Mouse (Mus musculus): ENCODE measurements around the gene Mok. TPM values are rescaled to one million over a fixed set of nuclear protein-coding genes. Genes with fewer than 3 reads are reported as not detected.

The Mok gene
- polyA plus RNA-seq, 1 experiment, result 2.3 TPM

DNA sequence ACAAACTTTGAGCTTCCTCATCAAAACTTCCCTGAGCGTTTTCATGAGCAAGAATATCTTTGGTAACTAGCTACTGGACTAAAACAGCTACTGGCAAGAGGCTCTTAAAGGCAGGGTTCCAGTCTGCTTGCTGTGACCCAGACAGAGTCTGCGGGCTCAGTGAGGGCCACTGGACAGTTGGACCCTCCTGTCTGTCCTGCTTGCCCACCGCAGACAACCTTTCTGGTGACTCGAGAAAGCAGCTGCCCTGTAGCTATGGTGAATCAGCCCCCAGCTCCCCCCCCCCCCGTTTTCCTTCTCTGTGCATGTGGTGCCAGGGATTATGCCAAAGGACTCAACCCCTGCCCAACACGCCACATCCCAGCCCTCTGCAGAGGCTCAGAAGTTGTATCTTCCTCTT, 43.5 kb downstream of the Mok start:
- H3K36me3 ChIP-seq (replicated peaks; ENCODE audit: low read length), result peaks cover 90% of the 10 kb centered on the region
- H3K9me3 ChIP-seq, result no peaks in the 10 kb centered on the region
- TF ChIP-seq GATA1 (IDR thresholded peaks at IDR 0.05; ENCODE audit: borderline replicate concordance, low read length) (no peak), FLI1 (IDR thresholded peaks at IDR 0.05; ENCODE audit: low read length) (no peak)
- H3K4me3 ChIP-seq (replicated peaks), result no peak overlapping the region
- H3K4me1 ChIP-seq, result peaks cover 34% of the 10 kb centered on the region
- H3K27me3 ChIP-seq (replicated peaks), result no peaks in the 10 kb centered on the region

DNA sequence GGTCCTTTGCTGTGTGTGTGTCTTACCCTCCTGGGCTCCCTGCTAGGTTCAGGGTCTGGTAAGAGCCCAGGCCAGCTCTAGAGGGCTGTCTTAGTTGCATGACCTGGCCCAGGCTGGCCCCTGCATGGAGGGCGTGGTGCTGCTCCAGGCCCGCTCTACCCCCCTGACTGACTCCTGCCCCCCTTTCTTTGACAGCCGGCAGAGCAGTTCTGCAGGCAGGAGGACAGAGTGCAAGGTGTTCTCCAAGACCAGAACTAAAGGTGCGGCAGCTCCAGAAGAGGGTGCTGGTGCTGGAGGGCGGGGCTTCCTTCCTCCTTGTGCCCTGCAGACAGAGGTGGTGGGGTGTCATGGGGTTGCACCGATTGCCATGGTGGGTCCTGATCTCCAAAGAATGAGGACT, 44.0 kb downstream of the Mok start:
- no peaks in the 10 kb centered on the region for H3K27me3 ChIP-seq (replicated peaks)
- no peaks in the 10 kb centered on the region for H3K9me3 ChIP-seq
- TF ChIP-seq GATA1 (IDR thresholded peaks at IDR 0.05; ENCODE audit: borderline replicate concordance, low read length) (no peak), FLI1 (IDR thresholded peaks at IDR 0.05; ENCODE audit: low read length) (no peak)
- peaks cover 88% of the 10 kb centered on the region for H3K36me3 ChIP-seq (replicated peaks; ENCODE audit: low read length)
- no peak overlapping the region for H3K4me3 ChIP-seq (replicated peaks)
- peaks cover 32% of the 10 kb centered on the region for H3K4me1 ChIP-seq

DNA sequence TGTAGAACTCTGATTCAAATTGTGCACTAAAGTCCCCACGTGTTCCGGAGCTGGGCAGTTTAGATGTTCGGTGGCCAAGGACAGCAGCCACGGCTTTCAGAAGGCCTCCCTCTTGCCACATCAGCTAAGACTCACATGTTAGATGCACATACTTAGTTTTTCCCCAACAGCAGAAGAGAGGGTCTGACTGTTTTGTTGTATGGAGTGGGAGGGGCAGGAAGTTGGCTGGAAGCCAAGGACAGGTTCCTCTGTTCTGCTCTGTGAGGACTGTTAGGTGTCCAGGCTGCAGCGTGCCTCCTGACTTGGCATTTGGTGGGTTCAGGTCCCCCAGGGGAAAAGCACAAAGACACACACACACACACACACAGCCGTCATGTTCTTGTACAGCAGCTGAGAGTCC, 45.7 kb downstream of the Mok start:
- Histone ChIP-seq H3K36me3 (replicated peaks; ENCODE audit: low read length) (peaks cover 89% of the 10 kb centered on the region), H3K4me1 (peaks cover 32% of the 10 kb centered on the region), H3K4me3 (replicated peaks) (no peak overlapping the region), H3K27me3 (replicated peaks) (no peaks in the 10 kb centered on the region), H3K9me3 (no peaks in the 10 kb centered on the region)
- TF ChIP-seq GATA1 (IDR thresholded peaks at IDR 0.05; ENCODE audit: borderline replicate concordance, low read length), result no peak
- TF ChIP-seq FLI1 (IDR thresholded peaks at IDR 0.05; ENCODE audit: low read length), result no peak

DNA sequence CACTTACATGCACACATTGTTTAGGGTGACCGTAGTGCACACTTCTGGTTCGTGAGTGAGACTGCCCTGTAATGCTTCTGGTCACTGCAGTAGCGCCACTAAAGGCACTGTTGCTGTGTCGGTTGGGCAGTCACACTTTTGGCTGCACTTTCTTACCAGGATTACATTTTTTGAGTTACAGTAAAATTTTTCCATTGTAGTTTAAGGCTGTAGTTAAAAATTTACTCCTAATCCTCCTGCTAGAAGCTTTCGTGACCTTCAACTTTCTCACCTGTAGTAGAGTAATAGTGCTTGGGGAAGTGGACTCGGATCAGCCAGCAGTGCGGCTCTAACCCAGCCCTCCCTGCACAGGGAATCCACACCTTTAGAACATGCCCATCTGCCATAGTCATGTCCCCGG, 49.7 kb downstream of the Mok start:
- TF ChIP-seq FLI1 (IDR thresholded peaks at IDR 0.05; ENCODE audit: low read length) (no peak), GATA1 (IDR thresholded peaks at IDR 0.05; ENCODE audit: borderline replicate concordance, low read length) (no peak)
- H3K36me3 ChIP-seq (replicated peaks; ENCODE audit: low read length), result peaks cover 84% of the 10 kb centered on the region

DNA sequence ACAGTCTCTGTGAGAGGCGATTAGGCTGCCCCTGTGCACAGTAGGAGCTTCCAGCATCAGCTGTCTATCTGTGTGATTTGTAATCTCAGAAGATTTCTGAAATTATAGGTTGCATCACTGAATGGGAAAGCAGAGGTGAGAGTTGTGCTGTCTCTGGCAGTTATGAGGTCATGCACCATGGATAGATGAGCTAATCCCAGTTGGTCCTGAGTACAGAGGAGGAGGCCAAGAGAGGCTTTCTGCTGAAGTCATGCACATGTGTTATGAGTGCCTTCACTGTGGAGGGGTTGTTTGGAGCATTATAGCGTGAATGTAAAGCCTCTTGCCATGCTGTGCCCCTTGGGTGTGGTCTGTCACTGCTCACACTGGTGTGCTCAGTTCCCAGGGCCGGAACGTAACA, 50.2 kb downstream of the Mok start:
- TF ChIP-seq GATA1 (IDR thresholded peaks at IDR 0.05; ENCODE audit: borderline replicate concordance, low read length) (no peak), FLI1 (IDR thresholded peaks at IDR 0.05; ENCODE audit: low read length) (no peak)

More for the DNA sequence above, 49.7 kb downstream of the Mok start:
- H3K4me3 ChIP-seq (replicated peaks), result no peak overlapping the region
- no peaks in the 10 kb centered on the region for H3K27me3 ChIP-seq (replicated peaks)
- H3K9me3 ChIP-seq, result no peaks in the 10 kb centered on the region
- peaks cover 24% of the 10 kb centered on the region for H3K4me1 ChIP-seq

DNA sequence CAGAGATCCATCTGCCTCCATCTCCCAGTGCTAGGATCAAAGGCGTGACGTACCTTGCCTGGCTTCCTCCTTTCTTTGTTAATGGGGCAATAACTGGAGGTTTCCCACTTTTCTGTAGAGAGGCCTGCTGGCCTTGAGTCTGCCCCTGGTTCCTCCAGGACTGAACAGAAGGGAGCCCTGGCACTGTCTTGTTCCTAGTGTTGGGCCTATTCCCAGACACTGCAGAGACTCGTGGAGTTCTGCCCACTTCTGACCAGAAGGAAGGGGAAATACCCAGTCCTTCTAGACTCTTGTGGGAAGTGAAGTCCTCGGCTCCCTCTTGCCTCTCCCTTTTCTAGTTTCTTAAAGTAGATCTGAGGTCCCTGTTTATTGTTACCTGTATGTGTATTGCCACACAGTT, 54.5 kb downstream of the Mok start:
- H3K27me3 ChIP-seq (replicated peaks), result no peaks in the 10 kb centered on the region
- peaks cover 79% of the 10 kb centered on the region for H3K36me3 ChIP-seq (replicated peaks; ENCODE audit: low read length)
- no peak overlapping the region for H3K4me3 ChIP-seq (replicated peaks)
- TF ChIP-seq FLI1 (IDR thresholded peaks at IDR 0.05; ENCODE audit: low read length), result no peak
- no peak for TF ChIP-seq GATA1 (IDR thresholded peaks at IDR 0.05; ENCODE audit: borderline replicate concordance, low read length)
- peaks cover 20% of the 10 kb centered on the region for H3K4me1 ChIP-seq
- H3K9me3 ChIP-seq, result no peaks in the 10 kb centered on the region

More for the DNA sequence above, 50.2 kb downstream of the Mok start:
- Histone ChIP-seq H3K4me3 (replicated peaks) (no peak overlapping the region), H3K27me3 (replicated peaks) (no peaks in the 10 kb centered on the region), H3K36me3 (replicated peaks; ENCODE audit: low read length) (peaks cover 83% of the 10 kb centered on the region), H3K9me3 (no peaks in the 10 kb centered on the region), H3K4me1 (peaks cover 24% of the 10 kb centered on the region)

DNA sequence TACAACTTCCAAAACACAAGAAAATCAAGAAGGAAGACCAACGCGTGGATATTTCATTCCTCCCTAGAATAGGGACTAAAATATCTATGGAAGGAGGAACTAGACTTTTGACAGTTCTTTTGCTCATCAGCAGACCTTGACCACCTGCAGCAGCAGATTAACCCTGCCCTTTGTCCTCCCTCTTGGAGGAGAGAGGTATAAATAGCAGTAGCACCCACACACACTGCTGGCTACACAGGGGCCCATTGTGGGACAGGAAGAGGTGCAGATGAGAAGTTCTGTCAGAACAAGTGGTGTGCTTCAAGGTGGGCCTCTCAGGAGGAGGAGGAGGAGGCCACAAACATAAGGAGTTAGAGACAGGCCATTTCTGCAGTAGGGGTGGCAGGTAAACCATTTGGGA, 56.5 kb downstream of the Mok start:
- Histone ChIP-seq H3K27me3 (replicated peaks) (no peaks in the 10 kb centered on the region), H3K4me1 (peaks cover 9% of the 10 kb centered on the region), H3K4me3 (replicated peaks) (no peak overlapping the region), H3K9me3 (no peaks in the 10 kb centered on the region), H3K36me3 (replicated peaks; ENCODE audit: low read length) (peaks cover 79% of the 10 kb centered on the region)
- TF ChIP-seq GATA1 (IDR thresholded peaks at IDR 0.05; ENCODE audit: borderline replicate concordance, low read length), result no peak
- TF ChIP-seq FLI1 (IDR thresholded peaks at IDR 0.05; ENCODE audit: low read length), result no peak

DNA sequence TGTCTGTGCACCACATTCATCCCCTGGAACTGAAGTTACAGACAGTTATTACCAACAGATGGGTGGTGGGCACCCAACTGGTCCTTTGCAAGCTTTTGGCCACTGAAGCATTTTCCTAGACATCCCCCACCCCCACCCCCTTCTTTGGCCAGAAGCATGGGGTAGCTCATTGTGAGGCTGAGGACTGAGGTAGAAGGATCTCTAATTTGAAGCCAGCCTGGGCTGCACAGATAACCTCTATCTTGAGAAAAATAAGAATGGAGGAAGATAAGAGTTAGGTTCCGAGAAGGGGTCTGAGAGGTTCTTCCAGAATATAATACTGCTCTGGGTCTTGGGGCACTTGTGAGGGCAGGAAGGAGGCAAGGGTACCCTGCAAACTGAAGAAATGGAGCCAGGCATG, 58.5 kb downstream of the Mok start:
- Histone ChIP-seq H3K4me3 (replicated peaks) (no peak overlapping the region), H3K36me3 (replicated peaks; ENCODE audit: low read length) (peaks cover 83% of the 10 kb centered on the region), H3K27me3 (replicated peaks) (no peaks in the 10 kb centered on the region), H3K4me1 (peaks cover 22% of the 10 kb centered on the region), H3K9me3 (no peaks in the 10 kb centered on the region)
- TF ChIP-seq FLI1 (IDR thresholded peaks at IDR 0.05; ENCODE audit: low read length) (no peak), GATA1 (IDR thresholded peaks at IDR 0.05; ENCODE audit: borderline replicate concordance, low read length) (no peak)

DNA sequence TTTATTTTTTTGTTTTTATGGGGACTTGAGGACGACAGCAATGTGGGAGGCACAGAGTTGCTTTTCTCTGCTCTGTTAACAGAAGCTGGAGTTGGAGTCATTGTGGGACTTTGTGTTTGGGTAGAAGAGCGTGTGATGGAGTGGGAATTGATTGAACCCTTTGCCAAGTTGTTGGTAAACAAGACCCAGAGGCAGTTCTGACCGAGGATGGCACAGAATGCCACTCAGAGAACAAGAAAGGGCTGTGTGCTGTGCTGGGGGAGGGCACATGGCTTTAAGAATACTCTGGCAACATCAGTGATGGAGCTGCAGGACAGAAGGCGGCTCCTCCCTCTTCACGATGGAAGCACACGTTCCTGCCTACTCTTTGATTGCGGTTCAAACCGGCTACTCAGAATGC, 59.6 kb downstream of the Mok start:
- no peak for TF ChIP-seq FLI1 (IDR thresholded peaks at IDR 0.05; ENCODE audit: low read length)
- TF ChIP-seq GATA1 (IDR thresholded peaks at IDR 0.05; ENCODE audit: borderline replicate concordance, low read length), result no peak
- H3K4me3 ChIP-seq (replicated peaks), result no peak overlapping the region
- H3K27me3 ChIP-seq (replicated peaks), result no peaks in the 10 kb centered on the region
- H3K4me1 ChIP-seq, result peaks cover 33% of the 10 kb centered on the region
- peaks cover 75% of the 10 kb centered on the region for H3K36me3 ChIP-seq (replicated peaks; ENCODE audit: low read length)
- H3K9me3 ChIP-seq, result no peaks in the 10 kb centered on the region

DNA sequence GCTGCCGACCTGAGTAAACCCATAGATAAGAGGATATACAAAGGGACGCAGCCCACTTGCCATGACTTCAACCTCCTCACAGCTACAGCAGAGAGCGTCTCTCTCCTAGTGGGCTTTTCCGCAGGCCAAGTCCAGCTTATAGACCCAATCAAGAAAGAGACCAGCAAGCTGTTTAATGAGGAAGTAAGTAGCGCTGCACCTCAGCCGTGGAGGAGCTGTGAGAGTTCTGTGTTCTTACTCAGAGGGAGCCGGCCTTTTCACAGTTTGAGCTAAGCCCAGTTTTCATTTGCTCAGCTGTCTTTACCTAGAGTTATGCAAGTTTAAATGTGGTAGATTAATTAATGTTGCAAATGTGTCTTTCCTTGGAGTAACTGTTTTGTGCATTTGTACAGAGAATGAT, 61.4 kb downstream of the Mok start:
- Histone ChIP-seq H3K9me3 (no peaks in the 10 kb centered on the region), H3K4me3 (replicated peaks) (no peak overlapping the region), H3K36me3 (replicated peaks; ENCODE audit: low read length) (peaks cover 57% of the 10 kb centered on the region), H3K4me1 (peaks cover 40% of the 10 kb centered on the region), H3K27me3 (replicated peaks) (no peaks in the 10 kb centered on the region)
- no peak for TF ChIP-seq FLI1 (IDR thresholded peaks at IDR 0.05; ENCODE audit: low read length)
- no peak for TF ChIP-seq GATA1 (IDR thresholded peaks at IDR 0.05; ENCODE audit: borderline replicate concordance, low read length)

DNA sequence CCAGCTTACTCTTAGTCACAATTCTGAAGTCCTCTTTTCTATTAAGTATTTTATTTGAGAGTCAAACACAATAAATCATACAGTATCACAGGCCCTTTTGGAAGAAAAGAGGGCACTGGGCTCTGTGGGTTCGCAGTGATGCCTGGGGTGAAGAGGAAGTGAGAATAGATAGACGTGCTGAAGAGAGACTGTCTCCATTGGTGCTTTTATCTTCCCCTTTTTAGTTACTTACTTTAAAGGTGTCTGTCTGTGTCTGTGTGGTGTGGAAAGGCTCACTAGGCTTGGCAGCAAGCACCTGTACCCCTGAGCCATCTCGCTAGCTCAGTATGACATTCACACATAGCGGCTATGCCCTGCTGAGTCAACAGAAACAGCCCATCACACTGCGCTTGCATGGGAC, 62.9 kb downstream of the Mok start:
- Histone ChIP-seq H3K27me3 (replicated peaks) (no peaks in the 10 kb centered on the region), H3K36me3 (replicated peaks; ENCODE audit: low read length) (peaks cover 55% of the 10 kb centered on the region), H3K4me3 (replicated peaks) (peak overlapping the region; percentile 59), H3K9me3 (no peaks in the 10 kb centered on the region), H3K4me1 (peaks cover 42% of the 10 kb centered on the region)
- TF ChIP-seq GATA1 (IDR thresholded peaks at IDR 0.05; ENCODE audit: borderline replicate concordance, low read length) (no peak), FLI1 (IDR thresholded peaks at IDR 0.05; ENCODE audit: low read length) (no peak)

Measured in megakaryocyte, embryonic 14.5 days (primary cell).